Mouse (Mus musculus): Measurements from ENCODE around the gene Dpp3.

DNA sequence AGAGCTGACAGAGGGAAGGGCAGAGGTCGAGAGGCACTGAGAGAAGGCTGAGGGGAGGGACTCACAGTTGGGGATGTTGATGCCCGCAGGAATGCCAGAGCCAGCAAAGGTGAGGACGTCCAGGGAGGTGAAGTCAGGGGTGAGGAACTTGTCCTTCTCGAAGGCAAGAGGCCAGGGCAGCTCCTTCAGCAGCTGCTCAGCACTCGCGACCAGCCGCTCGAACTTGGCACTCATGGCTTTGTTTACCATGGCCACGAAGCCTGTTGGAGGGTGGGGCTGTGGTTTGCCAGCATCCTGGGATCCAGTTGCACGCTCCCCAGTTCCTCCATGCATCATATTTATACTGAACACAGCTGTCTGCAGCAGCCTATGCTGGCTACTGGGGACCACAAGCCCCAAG, 11.3 kb downstream of the Dpp3 start:
- TF ChIP-seq CTCF (IDR thresholded peaks at IDR 0.05; ENCODE audit: extremely low read depth, insufficient read depth, insufficient read length, insufficient replicate concordance) (no peak), POLR2A (IDR thresholded peaks at IDR 0.05; ENCODE audit: low read depth, low read length) (no peak)

Measured in spleen, adult 2 months (tissue).